Mouse (Mus musculus) spleen, postnatal 4 days (tissue): ENCODE measurements around the gene Bicd2.

ENCODE experiments used
- DNase-seq, 2 experiments: peaks; one replicate each; pipeline ENCODE4 v3.0.0; 2022; ENCODE audit warnings: low spot score in 2 of 2

Bicd2 gene

DNA sequence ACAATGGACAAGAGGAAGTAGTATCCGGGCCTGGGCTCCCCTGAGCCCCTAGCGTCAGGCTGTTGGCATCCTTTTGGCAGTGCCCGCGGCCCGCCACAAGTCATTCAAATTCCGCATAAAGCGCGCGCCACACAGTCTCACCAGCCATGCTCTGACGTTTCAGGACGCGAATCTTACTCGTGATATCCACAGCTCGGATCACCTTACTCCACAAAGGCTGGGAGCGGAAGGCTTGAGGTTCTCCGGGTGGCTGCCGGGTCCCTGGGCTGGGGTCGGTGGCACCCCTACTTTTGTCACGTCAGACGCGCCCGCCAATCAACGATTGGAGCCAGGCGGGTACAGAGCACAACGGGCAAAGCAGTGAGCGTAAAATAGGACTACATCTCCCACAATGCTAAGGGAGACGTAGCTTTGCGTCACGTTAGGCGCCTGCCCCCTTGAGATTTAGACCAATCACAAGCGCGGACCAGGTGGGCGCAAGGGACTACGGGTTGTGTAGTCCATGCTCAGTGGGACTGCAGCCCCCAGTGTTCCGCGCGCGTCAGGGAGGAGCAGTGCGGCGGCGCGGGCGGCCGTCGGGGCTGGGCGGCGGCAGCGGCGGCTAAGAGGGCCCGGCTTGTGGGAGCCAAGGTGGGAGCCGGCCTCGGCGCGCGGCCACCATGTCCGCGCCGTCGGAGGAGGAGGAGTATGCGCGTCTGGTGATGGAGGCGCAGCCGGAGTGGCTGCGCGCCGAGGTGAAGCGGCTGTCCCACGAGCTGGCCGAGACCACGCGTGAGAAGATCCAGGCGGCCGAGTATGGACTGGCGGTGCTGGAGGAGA is at the start of gene Bicd2:
Gene Bicd2, plus strand, starts transcription at position 574 of the 819 bp plus-strand sequence.
- peak; percentile 95 to 97 for DNase-seq

GRCm38 (mm10) chr13:49291949-49292348 is 49.4 kb upstream of the Bicd2 start:
- DNase-seq, result no peak

DNA sequence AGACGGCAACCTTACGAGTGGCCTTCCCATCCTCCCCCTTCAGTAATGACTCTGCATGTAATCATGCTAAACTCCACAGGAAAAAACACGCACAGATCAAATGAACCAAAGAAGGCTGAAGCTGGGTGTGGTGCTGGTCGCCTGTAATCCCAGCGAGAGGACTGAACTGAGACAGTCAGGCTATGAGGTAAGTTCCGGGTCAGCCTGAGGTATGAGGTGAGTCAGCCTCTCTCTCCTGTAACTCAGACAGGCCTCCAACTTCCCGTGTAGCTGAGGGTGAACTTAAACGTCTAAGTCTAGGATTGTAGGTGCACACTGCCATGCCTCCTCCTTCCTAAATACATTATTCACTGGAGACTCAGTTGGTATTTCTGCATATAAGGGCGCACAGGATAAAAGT is 47.3 kb upstream of the Bicd2 start:
- no peak for DNase-seq

DNA sequence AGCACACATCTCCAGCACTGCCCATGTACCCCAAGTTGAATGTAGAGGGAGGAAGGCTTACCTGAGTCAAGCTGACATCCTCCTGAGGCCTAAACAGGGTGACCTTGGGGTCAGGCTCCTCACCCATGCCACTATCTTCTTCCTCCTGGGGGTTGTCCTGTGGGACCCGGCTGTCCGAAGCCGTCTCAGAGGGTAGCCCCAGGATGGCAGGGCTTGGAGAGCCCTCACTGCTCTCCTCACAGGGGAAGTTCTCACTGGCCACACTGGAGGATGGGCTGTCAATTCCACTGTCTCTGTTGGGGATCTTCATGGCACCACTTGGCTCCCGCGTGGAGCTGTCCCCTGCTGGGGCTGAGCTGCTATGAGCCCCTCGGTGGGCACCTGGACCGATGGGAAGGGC is 45.1 kb upstream of the Bicd2 start:
- no peak for DNase-seq

DNA sequence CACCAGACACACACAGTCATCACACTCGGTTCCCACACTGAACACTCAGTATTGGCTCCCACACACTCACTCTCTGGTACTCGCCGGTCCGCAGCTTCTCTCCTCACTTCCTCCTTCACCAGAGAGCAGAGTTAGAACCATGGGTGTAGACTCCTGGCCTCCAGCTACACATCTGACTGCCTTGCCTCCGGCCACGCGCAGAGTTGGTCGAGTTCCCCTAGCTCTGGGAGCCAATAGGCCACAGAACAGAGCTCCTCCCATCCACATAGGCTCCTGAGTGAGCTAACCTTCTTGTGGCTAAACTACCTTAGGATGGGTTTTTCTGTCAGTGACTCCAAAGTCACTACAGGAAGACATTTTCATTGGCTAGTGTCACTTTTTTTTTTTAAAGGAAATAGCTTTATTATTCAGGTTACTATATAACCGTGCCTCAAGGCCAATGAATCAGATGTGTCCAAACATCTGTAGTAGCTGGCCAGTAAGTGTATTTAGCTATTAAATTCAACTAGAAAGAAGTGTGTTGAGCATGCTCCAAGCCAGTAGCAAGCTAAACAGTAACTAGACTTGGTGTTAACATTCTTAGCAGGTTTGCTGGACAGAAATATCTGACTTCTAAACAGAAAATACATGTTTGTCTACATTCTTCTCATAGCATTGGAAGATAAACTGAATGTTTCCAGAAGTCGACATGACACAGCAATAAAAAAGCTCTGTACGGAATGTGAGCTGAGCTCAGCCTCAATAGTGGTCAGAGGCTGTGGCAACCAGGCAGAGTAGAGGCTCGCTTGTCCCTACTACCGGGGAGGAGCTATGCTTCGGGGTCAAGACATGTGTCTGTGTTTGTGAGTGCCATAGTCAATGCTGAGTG is 42.6 kb upstream of the Bicd2 start:
- DNase-seq, result peak in 1 of 2 experiments; percentile 41

DNA sequence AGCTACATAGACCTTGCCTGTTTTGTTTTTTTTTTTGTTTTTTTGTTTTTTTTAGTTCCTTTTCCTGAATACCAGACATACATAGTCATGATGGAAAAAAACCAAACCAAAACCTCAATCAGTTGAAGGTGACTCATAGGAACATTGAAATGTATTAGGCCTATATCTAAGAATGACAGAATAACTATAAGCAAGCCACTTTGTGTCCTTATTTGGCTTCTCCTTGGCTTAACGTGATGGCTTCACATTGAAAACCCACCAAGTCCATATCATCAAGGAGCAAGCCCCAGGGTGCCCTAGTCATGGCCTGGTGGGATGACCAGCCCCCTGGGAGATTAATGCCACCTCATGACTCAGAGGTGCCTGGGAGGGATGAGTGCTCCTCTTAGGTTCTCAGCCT is 40.6 kb upstream of the Bicd2 start:
- DNase-seq, result no peak

- DNase-seq, result no peak
These were observed 34.5 kb upstream of the Bicd2 start for GRCm38 (mm10) chr13:49306771-49307310.

DNA sequence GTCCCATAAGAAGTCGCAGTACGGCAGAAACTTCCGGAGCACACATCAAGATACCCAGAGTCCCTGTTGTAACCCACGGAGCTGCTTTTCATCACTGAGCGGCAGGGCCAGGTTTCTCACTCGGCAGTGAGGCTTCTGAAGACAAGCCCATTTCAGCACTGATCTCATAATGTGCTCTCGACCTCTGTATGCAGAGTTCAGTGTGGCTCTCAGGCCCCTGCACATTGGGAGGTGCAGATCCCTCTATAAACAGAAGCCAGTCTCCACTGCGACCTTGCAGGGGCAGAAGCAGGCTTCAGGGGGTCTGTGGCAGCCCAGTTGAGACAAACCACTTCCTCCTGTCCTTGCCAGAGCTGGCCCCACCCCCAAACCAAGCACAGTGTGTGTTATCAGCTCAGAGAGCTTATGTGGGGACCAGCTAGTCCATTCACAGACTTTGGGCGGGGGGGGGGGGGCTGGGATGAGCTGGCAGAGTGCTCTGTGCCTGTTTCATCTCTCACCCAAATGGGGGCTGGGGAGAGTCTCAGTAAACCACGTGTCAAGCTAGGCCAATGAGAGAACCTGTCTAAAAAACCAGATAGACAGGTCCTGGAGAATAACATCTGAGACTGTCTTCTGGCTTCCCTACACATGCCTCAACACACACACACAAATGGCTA is 33.9 kb upstream of the Bicd2 start:
- DNase-seq, result peak; percentile 66 to 80

GRCm38 (mm10) chr13:49308206-49308605 is 33.2 kb upstream of the Bicd2 start:
- no peak for DNase-seq

DNA sequence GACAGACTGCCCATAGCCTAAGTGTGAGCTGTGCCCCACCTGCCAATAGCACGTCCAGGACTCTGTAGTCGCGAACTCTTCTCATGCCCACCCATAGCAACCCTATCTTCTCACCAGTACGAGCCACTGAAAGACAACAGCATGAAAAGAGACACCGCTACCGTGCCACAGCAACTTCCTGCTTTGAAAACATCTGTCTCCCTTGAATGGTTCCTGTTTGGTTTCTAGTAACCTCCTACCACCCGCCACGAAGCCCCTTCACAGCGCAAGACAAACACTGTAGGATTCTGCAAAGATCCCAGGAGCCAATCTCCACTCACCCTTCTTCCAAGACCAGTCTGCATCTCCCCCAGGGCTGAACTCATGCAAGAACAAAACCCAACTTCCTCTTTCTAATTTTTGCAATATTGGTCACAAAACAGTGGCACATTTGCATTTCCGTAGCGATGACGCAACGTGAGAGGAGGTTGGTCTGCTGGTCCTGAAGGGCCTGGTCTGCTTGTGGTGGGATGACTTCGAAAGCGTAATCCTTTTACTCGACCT is 32.5 kb upstream of the Bicd2 start:
- peak; percentile 62 to 77 for DNase-seq

GRCm38 (mm10) chr13:49309501-49309900 is 31.9 kb upstream of the Bicd2 start:
- no peak for DNase-seq

- DNase-seq, result no peak
These were observed 29.7 kb upstream of the Bicd2 start for GRCm38 (mm10) chr13:49311642-49312041.

DNA sequence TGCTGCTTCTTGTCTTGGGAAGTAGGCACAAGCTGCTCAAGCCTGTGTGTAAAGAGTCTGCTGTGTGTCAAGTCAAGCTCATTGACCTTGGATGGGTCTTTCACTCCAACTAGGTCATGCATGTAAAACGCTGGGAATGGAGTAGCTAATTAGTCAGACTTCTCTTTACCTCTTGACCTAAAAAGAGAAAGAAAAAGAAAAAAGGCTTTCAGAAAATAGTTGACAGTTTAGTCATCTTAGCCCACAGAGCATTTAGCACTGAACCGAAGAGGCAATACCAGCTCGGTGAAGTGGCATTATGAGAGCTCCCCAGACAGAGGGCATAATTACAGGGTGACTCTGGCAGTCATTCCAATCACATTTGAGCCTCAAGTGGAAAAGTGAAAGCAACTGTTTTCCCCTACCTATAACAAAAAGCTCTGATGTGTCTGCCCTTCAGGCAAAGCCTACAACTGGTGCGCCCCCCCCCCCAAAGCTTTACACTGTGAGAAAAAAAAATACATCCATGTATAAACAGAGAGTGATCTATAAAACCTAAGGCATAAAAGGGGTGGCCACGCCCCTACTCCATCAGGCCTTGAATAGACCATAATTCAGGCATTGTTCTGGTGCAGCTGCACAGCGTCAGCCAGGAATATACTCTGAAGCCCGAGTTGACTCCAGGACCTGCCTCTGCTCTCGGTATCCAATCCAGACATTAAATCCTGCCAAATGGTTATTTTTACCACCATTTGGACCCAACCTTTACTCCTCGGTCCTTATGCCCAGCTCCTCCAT is 24.8 kb upstream of the Bicd2 start:
- no peak for DNase-seq

DNA sequence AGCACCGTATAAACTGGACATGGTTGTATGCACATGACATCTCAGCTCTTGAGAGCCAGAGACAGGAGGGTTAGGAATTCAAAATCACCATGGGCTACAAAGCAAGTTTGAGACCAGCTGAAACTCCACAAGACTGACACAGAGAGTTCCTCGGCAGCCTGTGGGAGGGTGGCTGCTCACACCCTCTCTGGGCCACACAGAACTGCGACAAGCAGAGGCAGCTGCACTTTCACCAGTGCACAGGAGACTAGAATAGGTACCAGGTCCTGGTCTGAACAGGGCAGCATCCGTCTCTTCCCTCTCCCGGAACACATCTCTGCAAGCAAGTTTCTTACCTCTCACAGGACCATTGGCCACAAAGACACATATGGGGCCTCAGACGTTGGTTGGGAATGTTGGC is 23.9 kb upstream of the Bicd2 start:
- DNase-seq, result no peak

DNA sequence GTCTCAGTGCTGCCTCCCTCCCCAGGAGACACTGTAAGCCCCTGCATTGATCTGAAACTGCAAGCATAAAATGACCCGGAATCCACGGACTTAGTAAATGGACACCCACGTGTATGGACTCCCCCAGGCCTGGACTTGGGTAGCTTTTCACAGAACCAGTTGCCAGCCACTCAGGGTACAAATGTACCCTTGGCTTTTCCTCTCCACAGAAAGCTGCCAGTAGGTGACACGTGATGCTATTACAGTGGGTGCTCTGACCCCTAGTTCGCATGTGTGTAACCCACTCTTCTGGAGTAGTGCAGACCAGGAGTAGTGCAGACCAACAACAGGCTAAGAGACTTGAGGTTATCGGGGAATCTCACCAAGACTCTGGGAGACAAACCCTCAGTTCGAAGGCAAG is 23.5 kb upstream of the Bicd2 start:
- no peak for DNase-seq

DNA sequence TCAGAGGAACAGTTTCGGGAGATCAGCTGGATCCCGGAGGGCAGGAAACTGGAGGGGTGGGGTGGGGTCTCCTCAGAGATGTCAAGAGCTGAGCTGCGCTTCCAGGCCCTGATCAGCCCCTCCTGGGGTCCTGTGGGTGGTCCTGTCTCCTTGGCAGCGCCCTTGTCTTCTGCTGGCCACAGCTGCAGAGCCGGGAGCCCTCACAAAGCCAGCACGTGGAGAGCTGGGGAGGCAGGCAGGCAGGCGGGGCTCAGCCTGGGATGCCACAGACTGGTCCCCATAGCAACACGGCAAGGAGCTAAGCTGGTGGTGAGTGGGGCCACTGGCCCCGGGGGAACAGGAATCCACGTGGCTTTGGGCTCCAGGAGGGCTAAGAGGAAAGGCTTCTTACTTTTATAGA is 21.3 kb upstream of the Bicd2 start, which contains the start of gene Fgd3:
Gene Fgd3, minus strand, starts transcription at position 272 of the 400 bp plus-strand sequence.
- no peak for DNase-seq

- no peak for DNase-seq
These were observed 20.9 kb upstream of the Bicd2 start for GRCm38 (mm10) chr13:49320514-49320913.

DNA sequence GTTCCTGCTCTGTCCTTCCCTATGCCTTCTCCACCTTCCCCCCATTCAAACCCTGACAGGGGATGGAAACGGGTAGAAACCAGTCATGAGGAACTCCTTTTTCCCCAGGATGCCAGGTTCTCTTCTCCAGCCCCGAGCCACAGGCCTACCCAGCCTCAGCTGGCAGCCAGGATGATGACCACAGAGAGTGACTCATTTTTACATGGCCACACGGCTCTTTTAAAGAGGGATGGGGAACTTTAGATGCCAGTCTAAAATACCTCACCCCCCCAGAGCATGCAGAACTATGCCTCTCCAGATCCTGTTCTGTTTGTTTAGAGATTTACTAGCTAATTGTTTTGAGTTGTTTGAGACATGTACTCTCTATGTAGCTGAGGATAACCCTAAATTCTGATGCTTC is 19.9 kb upstream of the Bicd2 start:
- DNase-seq, result no peak

- DNase-seq, result no peak
These were observed 19.2 kb upstream of the Bicd2 start for GRCm38 (mm10) chr13:49322169-49322568.

DNA sequence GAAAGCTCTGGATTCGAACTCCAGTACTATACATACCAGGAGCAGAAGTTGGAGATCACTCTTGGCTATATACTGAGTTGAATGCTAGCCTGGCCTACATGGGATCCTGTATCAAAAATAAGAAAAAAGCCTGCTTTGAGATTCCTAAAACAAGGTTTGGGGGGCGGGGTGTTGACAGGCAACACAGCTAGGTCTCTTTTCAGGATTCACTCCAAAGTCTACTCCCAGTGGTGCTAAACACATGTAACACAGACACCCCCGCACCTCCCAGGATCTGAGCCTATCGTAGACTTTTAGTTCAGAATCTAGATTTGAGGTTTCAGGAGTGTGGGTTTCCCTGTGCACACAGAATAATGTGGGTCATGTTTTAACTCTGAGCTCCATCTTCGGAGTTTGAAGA is 18.6 kb upstream of the Bicd2 start:
- DNase-seq, result no peak

- no peak for DNase-seq
These were observed 16.5 kb upstream of the Bicd2 start for GRCm38 (mm10) chr13:49324871-49325270.
